Mouse (Mus musculus) erythroblast, adult 5-6 weeks (primary cell): Measurements from ENCODE around the gene Mettl23. TPM values are rescaled to one million over a fixed set of nuclear protein-coding genes. Genes with fewer than 3 reads are reported as not detected.
"Not testable (repeated sequence)": the region's sequence is repeated elsewhere in the genome, so short reads cannot be mapped to it uniquely, and the experiment has no call there.

Experiments used
- ATAC-seq: replicated peaks from 2 replicates; pipeline ENCODE4 v1.8.0; 2016; ENCODE audit warnings: moderate number of reproducible peaks, mild to moderate bottlenecking, moderate TSS enrichment, inconsistent platforms; ENCODE audit not compliant: poor library complexity, low FRiP score, severe bottlenecking
- total RNA-seq, 2 experiments: library from RNA; stranded (forward) in 1 of 2; stranded (reverse) in 1 of 2; fragments of 150-400 nt in 1 of 2; fragments of 200-764, 138-1000 nt in 1 of 2; gene quantifications; 2 replicates each; pipeline versions ENCODE4 v1.2.3 to v1.2.4; 2015 to 2017; ENCODE audit warnings: low replicate concordance in 2 of 2

The Mettl23 gene
- total RNA-seq, 2 experiments from 2014 or later, result 5.4 to 11.3 TPM

- ATAC-seq, result no peak
These were observed 25.5 kb upstream of the Mettl23 start for GRCm38 (mm10) chr11:116817567-116817966.

GRCm38 (mm10) chr11:116818722-116819121, 24.4 kb upstream of the Mettl23 start:
- ATAC-seq, result no peak

- no peak for ATAC-seq
These were observed 23.0 kb upstream of the Mettl23 start for GRCm38 (mm10) chr11:116819932-116820593.

- no peak for ATAC-seq
These were observed 21.8 kb upstream of the Mettl23 start for GRCm38 (mm10) chr11:116821057-116821940.

- ATAC-seq, result no peak
These were observed 20.9 kb upstream of the Mettl23 start for GRCm38 (mm10) chr11:116822215-116822614.

- no peak for ATAC-seq
These were observed 20.5 kb upstream of the Mettl23 start for GRCm38 (mm10) chr11:116822626-116823025.

GRCm38 (mm10) chr11:116823255-116823654, 19.8 kb upstream of the Mettl23 start:
- ATAC-seq, result no peak

- not testable (repeated sequence) for ATAC-seq
These were observed 19.2 kb upstream of the Mettl23 start for GRCm38 (mm10) chr11:116823885-116824284.

GRCm38 (mm10) chr11:116825230-116825629, 17.8 kb upstream of the Mettl23 start:
- ATAC-seq, result no peak

GRCm38 (mm10) chr11:116826550-116827504, 16.3 kb upstream of the Mettl23 start:
- ATAC-seq, result no peak

- ATAC-seq, result no peak
These were observed 15.4 kb upstream of the Mettl23 start, which contains the start of gene Mxra7 for GRCm38 (mm10) chr11:116827534-116828165. Mxra7 (minus strand) TSS chr11:116828046.

- no peak for ATAC-seq
These were observed 10.8 kb upstream of the Mettl23 start for GRCm38 (mm10) chr11:116832172-116832685.

- ATAC-seq, result no peak
These were observed 8.1 kb upstream of the Mettl23 start for GRCm38 (mm10) chr11:116834954-116835353.

- no peak for ATAC-seq
These were observed 6.8 kb upstream of the Mettl23 start for GRCm38 (mm10) chr11:116836283-116836682.

- no peak for ATAC-seq
These were observed 5.6 kb upstream of the Mettl23 start for GRCm38 (mm10) chr11:116837441-116837840.

GRCm38 (mm10) chr11:116838936-116839335, 4.1 kb upstream of the Mettl23 start:
- no peak for ATAC-seq

GRCm38 (mm10) chr11:116839601-116840000, 3.5 kb upstream of the Mettl23 start:
- ATAC-seq, result no peak

GRCm38 (mm10) chr11:116840748-116841147, 2.3 kb upstream of the Mettl23 start:
- ATAC-seq, result no peak
